Mouse (Mus musculus) MEL (cell line): ENCODE measurements at regions not wholly inside any gene's neighbourhood (a gene's known extent, or its start where the extent isn't known, plus 50 kb on each side); places are given as distances from the start of the nearest gene placed in this dataset.

Experiments used
- DNase-seq: peaks from one replicate; pipeline ENCODE4 v3.0.0; 2011; ENCODE audit warnings: low read depth, low spot score
- H3K27ac ChIP-seq: 2 replicates; pipeline ENCODE4 v1.5.1; 2012; ENCODE audit warnings: low read depth, mild to moderate bottlenecking, control low read depth, low read length, moderate library complexity; ENCODE audit not compliant: control insufficient read depth
- H3K27me3 ChIP-seq, 2 experiments: fragments of 150-350 bp in 1 of 2; sonication (generic) in 1 of 2; 2 replicates each; pipeline ENCODE4 v1.6.1; 2012; ENCODE audit warnings: low read length in 2 of 2, mild to moderate bottlenecking in 2 of 2, improper control_type of control experiment in 1 of 2, moderate library complexity in 1 of 2; ENCODE audit not compliant: insufficient read depth in 2 of 2, control insufficient read depth in 1 of 2
- H3K36me3 ChIP-seq, 2 experiments: 2 replicates each; pipeline ENCODE4 v1.6.1; 2012 to 2014; ENCODE audit warnings: low read length in 2 of 2, improper control_type of control experiment in 1 of 2, inconsistent platforms in 1 of 2, mild to moderate bottlenecking in 1 of 2; ENCODE audit not compliant: insufficient read depth in 2 of 2, control insufficient read depth in 1 of 2
- H3K4me1 ChIP-seq, 2 experiments: fragments of 150-350 bp in 1 of 2; sonication (generic) in 1 of 2; 2 replicates each; pipeline ENCODE4 v1.6.1; 2012; ENCODE audit warnings: low read length in 2 of 2, improper control_type of control experiment in 1 of 2, mild to moderate bottlenecking in 1 of 2; ENCODE audit not compliant: insufficient read depth in 2 of 2, control insufficient read depth in 1 of 2
- H3K4me3 ChIP-seq, 2 experiments: fragments of 150-350 bp in 1 of 2; sonication (generic) in 1 of 2; 2 replicates each; pipeline ENCODE4 v1.5.1; 2012; ENCODE audit warnings: low read depth in 2 of 2, low read length in 2 of 2, mild to moderate bottlenecking in 2 of 2, moderate library complexity in 2 of 2, control low read depth in 1 of 2, improper control_type of control experiment in 1 of 2; ENCODE audit not compliant: control insufficient read depth in 1 of 2, insufficient read depth in 1 of 2
- H3K79me2 ChIP-seq: 2 replicates; pipeline ENCODE4 v1.6.1; 2012; ENCODE audit warnings: mild to moderate bottlenecking, low read length, moderate library complexity; ENCODE audit not compliant: control insufficient read depth, poor library complexity, insufficient read depth
- H3K9ac ChIP-seq: 2 replicates; pipeline ENCODE4 v1.6.1; 2012; ENCODE audit warnings: low read depth, mild to moderate bottlenecking, control low read depth, low read length, moderate library complexity; ENCODE audit not compliant: control insufficient read depth, poor library complexity, severe bottlenecking
- H3K9me3 ChIP-seq: fragments of 150-350 bp; sonication (generic); replicated peaks from 2 replicates; pipeline ENCODE4 v1.6.1; 2012; ENCODE audit warnings: mild to moderate bottlenecking, low read length, improper control_type of control experiment, moderate library complexity; ENCODE audit not compliant: insufficient read depth
- BHLHE40 ChIP-seq: IDR thresholded peaks from 2 replicates; pipeline ENCODE4 v1.6.1; 2012; ENCODE audit warnings: low read depth, mild to moderate bottlenecking, inconsistent platforms, low read length, improper control_type of control experiment, borderline replicate concordance
- CHD2 ChIP-seq: IDR thresholded peaks from 2 replicates; pipeline ENCODE4 v1.6.1; 2011; ENCODE audit warnings: low read length, improper control_type of control experiment
- CTCF ChIP-seq, 3 experiments: IDR thresholded peaks in 2 of 3; conservative IDR thresholded peaks in 1 of 3; 2 replicates each; pipeline ENCODE4 v1.5.1; 2011 to 2012; ENCODE audit warnings: low read length in 3 of 3, low read depth in 2 of 3, mild to moderate bottlenecking in 2 of 3, improper control_type of control experiment in 1 of 3, inconsistent platforms in 1 of 3, mixed read lengths in 1 of 3, moderate library complexity in 1 of 3; ENCODE audit not compliant: control insufficient read depth in 1 of 3, insufficient read depth in 1 of 3, poor library complexity in 1 of 3, severe bottlenecking in 1 of 3
- E2F4 ChIP-seq: IDR thresholded peaks from 2 replicates; pipeline ENCODE4 v1.6.1; 2011; ENCODE audit warnings: low read depth, low read length, improper control_type of control experiment, borderline replicate concordance
- EP300 ChIP-seq, 2 experiments: IDR thresholded peaks; 2 replicates each; pipeline ENCODE4 v1.6.1; 2011; ENCODE audit warnings: improper control_type of control experiment in 2 of 2, low read length in 2 of 2, low read depth in 1 of 2, mild to moderate bottlenecking in 1 of 2
- ETS1 ChIP-seq: IDR thresholded peaks from 2 replicates; pipeline ENCODE4 v1.6.1; 2012; ENCODE audit warnings: low read depth, mild to moderate bottlenecking, inconsistent platforms, low read length, improper control_type of control experiment, moderate library complexity
- GATA1 ChIP-seq: IDR thresholded peaks from 2 replicates; pipeline ENCODE4 v1.6.1; 2011; ENCODE audit warnings: low read depth, low read length, improper control_type of control experiment
- JUND ChIP-seq: IDR thresholded peaks from 2 replicates; pipeline ENCODE4 v1.6.1; 2011; ENCODE audit warnings: low read depth, mild to moderate bottlenecking, improper control_type of control experiment, low read length
- MAFK ChIP-seq: IDR thresholded peaks from 2 replicates; pipeline ENCODE4 v1.6.1; 2011; ENCODE audit warnings: low read depth, mild to moderate bottlenecking, low read length, improper control_type of control experiment, borderline replicate concordance
- MAX ChIP-seq: IDR thresholded peaks from 2 replicates; pipeline ENCODE4 v1.6.1; 2011; ENCODE audit warnings: low read length, improper control_type of control experiment
- MEF2A ChIP-seq: IDR thresholded peaks from 2 replicates; pipeline ENCODE4 v1.6.1; 2014; ENCODE audit warnings: low read depth, mild to moderate bottlenecking, inconsistent platforms, low read length, improper control_type of control experiment; ENCODE audit not compliant: poor library complexity, insufficient replicate concordance, severe bottlenecking; ENCODE audit errors: extremely low read depth
- MXI1 ChIP-seq: IDR thresholded peaks from 2 replicates; pipeline ENCODE4 v1.6.1; 2011; ENCODE audit warnings: mild to moderate bottlenecking, low read depth, low read length, improper control_type of control experiment
- MYB ChIP-seq: IDR thresholded peaks from 2 replicates; pipeline ENCODE4 v1.6.1; 2011; ENCODE audit warnings: mild to moderate bottlenecking, low read depth, low read length, improper control_type of control experiment
- MYC ChIP-seq: IDR thresholded peaks from 2 replicates; pipeline ENCODE4 v1.6.1; 2011; ENCODE audit warnings: low read depth, mild to moderate bottlenecking, low read length, improper control_type of control experiment, moderate library complexity
- NELFE ChIP-seq: IDR thresholded peaks from 2 replicates; pipeline ENCODE4 v1.6.1; 2011; ENCODE audit warnings: low read depth, low read length, improper control_type of control experiment
- POLR2A ChIP-seq, 2 experiments: IDR thresholded peaks; 2 replicates each; pipeline ENCODE4 v1.6.1; 2011 to 2012; ENCODE audit warnings: low read length in 2 of 2, mild to moderate bottlenecking in 2 of 2, control low read depth in 1 of 2, improper control_type of control experiment in 1 of 2, low read depth in 1 of 2, moderate library complexity in 1 of 2; ENCODE audit not compliant: control insufficient read depth in 1 of 2, insufficient read depth in 1 of 2, poor library complexity in 1 of 2
- POLR2AphosphoS2 ChIP-seq: IDR thresholded peaks from 2 replicates; pipeline ENCODE4 v1.6.1; 2011; ENCODE audit warnings: low read length, improper control_type of control experiment
- RAD21 ChIP-seq: IDR thresholded peaks from 2 replicates; pipeline ENCODE4 v1.6.1; 2011; ENCODE audit warnings: mild to moderate bottlenecking, low read depth, low read length, improper control_type of control experiment
- RCOR1 ChIP-seq: IDR thresholded peaks from 2 replicates; pipeline ENCODE4 v1.6.1; 2012; ENCODE audit warnings: low read depth, mild to moderate bottlenecking, inconsistent platforms, low read length, improper control_type of control experiment
- SIN3A ChIP-seq: IDR thresholded peaks from 2 replicates; pipeline ENCODE4 v1.6.1; 2012; ENCODE audit warnings: low read length, improper control_type of control experiment, inconsistent platforms
- SMC3 ChIP-seq: IDR thresholded peaks from 2 replicates; pipeline ENCODE4 v1.6.1; 2011; ENCODE audit warnings: low read depth, low read length, improper control_type of control experiment
- TAL1 ChIP-seq: IDR thresholded peaks from 2 replicates; pipeline ENCODE4 v1.6.1; 2012; ENCODE audit warnings: mild to moderate bottlenecking, inconsistent platforms, low read length, moderate library complexity, mixed read lengths
- TCF12 ChIP-seq: IDR thresholded peaks from 2 replicates; pipeline ENCODE4 v1.6.1; 2014; ENCODE audit warnings: low read depth, mild to moderate bottlenecking, inconsistent platforms, low read length, improper control_type of control experiment, moderate library complexity
- UBTF ChIP-seq: IDR thresholded peaks from 2 replicates; pipeline ENCODE4 v1.6.1; 2012; ENCODE audit warnings: low read depth, mild to moderate bottlenecking, inconsistent platforms, low read length, improper control_type of control experiment, moderate library complexity, borderline replicate concordance; ENCODE audit not compliant: insufficient read depth
- USF2 ChIP-seq, 2 experiments: IDR thresholded peaks; 2 replicates each; pipeline ENCODE4 v1.6.1; 2011 to 2012; ENCODE audit warnings: improper control_type of control experiment in 2 of 2, low read length in 2 of 2, borderline replicate concordance in 1 of 2, inconsistent platforms in 1 of 2, low read depth in 1 of 2, mild to moderate bottlenecking in 1 of 2; ENCODE audit not compliant: insufficient read depth in 1 of 2
- ZKSCAN1 ChIP-seq: IDR thresholded peaks from 2 replicates; pipeline ENCODE4 v1.6.1; 2012; ENCODE audit warnings: low read depth, mild to moderate bottlenecking, inconsistent platforms, low read length, improper control_type of control experiment, moderate library complexity
- ZMIZ1 ChIP-seq: IDR thresholded peaks from 2 replicates; pipeline ENCODE4 v1.6.1; 2012; ENCODE audit warnings: low read depth, mild to moderate bottlenecking, inconsistent platforms, low read length, improper control_type of control experiment, moderate library complexity

GRCm38 (mm10) chr3:148112204-148112603 lies 878.2 kb downstream of the Adgrl2 start:
- no peak for DNase-seq
- Histone ChIP-seq H3K9me3 (no peaks in the 10 kb centered on the region), H3K27ac (no peak overlapping the region), H3K27me3 (no peaks in the 10 kb centered on the region), H3K79me2 (no peaks in the 10 kb centered on the region), H3K4me1 (no peaks in the 10 kb centered on the region), H3K4me3 (no peak overlapping the region), H3K9ac (no peak overlapping the region), H3K36me3 (no peaks in the 10 kb centered on the region)
- TF ChIP-seq EP300 (IDR thresholded peaks at IDR 0.05; ENCODE audit: low read depth in 1 of 2, low read length in 2 of 2) (no peak), SMC3 (no peak), MAFK (no peak), CHD2 (no peak), POLR2AphosphoS2 (no peak), UBTF (no peak), TCF12 (no peak), GATA1 (no peak), MYC (no peak), E2F4 (no peak), JUND (no peak), SIN3A (no peak), POLR2A (IDR thresholded peaks at IDR 0.05; ENCODE audit: control insufficient read depth in 1 of 2, insufficient read depth in 1 of 2, low read depth in 1 of 2, low read length in 2 of 2, poor library complexity in 1 of 2) (no peak), MAX (no peak), BHLHE40 (no peak)

DNA sequence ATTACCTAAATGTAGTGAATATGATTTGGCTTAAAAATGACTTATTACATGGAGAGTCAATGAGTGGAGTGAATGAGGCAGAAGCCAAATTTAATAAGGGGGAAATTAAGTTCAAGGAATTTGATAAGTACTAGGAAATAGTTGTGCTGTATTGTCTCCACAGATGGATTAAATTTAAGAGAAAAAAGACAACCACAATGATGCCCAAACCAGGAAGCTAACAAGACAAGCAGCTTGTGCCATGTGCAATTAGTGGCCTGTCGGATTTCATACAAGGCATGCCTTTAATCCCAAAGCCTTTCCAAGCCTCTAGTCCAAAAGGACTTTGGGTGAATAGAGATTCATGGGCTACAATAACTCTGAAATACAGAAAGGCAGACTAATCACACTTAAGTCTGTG lies 883.3 kb downstream of the Adgrl2 start:
- no peaks in the 10 kb centered on the region for H3K36me3 ChIP-seq
- H3K9me3 ChIP-seq = no peaks in the 10 kb centered on the region
- no peak overlapping the region for H3K4me3 ChIP-seq
- TF ChIP-seq BHLHE40 (no peak), MYB (no peak), MYC (no peak), RAD21 (no peak), POLR2A (IDR thresholded peaks at IDR 0.05; ENCODE audit: control insufficient read depth in 1 of 2, insufficient read depth in 1 of 2, low read depth in 1 of 2, low read length in 2 of 2, poor library complexity in 1 of 2) (no peak), ETS1 (no peak), ZKSCAN1 (no peak), CTCF (IDR thresholded peaks at IDR 0.05 in 2 of 3, conservative IDR thresholded peaks at IDR 0.05 in 1 of 3; ENCODE audit: control insufficient read depth in 1 of 3, insufficient read depth in 1 of 3, low read depth in 2 of 3, low read length in 3 of 3, poor library complexity in 1 of 3, severe bottlenecking in 1 of 3) (no peak), MEF2A (no peak), USF2 (IDR thresholded peaks at IDR 0.05; ENCODE audit: borderline replicate concordance in 1 of 2, insufficient read depth in 1 of 2, low read depth in 1 of 2, low read length in 2 of 2) (no peak), UBTF (no peak), POLR2AphosphoS2 (no peak), SIN3A (no peak), TAL1 (no peak), MXI1 (no peak), NELFE (no peak), RCOR1 (no peak), ZMIZ1 (no peak)
- H3K27me3 ChIP-seq = no peaks in the 10 kb centered on the region
- H3K27ac ChIP-seq = no peak overlapping the region
- H3K4me1 ChIP-seq = no peaks in the 10 kb centered on the region
- DNase-seq = no peak
- H3K79me2 ChIP-seq = no peaks in the 10 kb centered on the region
- H3K9ac ChIP-seq = no peak overlapping the region
